Mouse (Mus musculus) embryonic facial prominence, embryonic 15.5 days (tissue): ENCODE measurements around the gene Alad. TPM values are rescaled to one million over a fixed set of nuclear protein-coding genes. Genes with fewer than 3 reads are reported as not detected.

ENCODE experiments used
- ATAC-seq: fragments of 200-750 bp; cut with Nextera tagmentation; 2 replicates; pipeline ENCODE4 v1.8.0; 2017; ENCODE audit warnings: low read depth, moderate TSS enrichment; ENCODE audit not compliant: insufficient number of reproducible peaks, low FRiP score, low TSS enrichment
- H3K27ac ChIP-seq: fragments of 300-500 bp; sonication (generic); replicated peaks from 2 replicates; pipeline ENCODE4 v1.5.1; 2015; ENCODE audit warnings: mild to moderate bottlenecking, inconsistent platforms
- H3K27me3 ChIP-seq: fragments of 300-500 bp; sonication (generic); 2 replicates; pipeline ENCODE4 v1.6.1; 2015; ENCODE audit warnings: inconsistent platforms
- H3K36me3 ChIP-seq: fragments of 300-500 bp; sonication (generic); 2 replicates; pipeline ENCODE4 v1.6.1; 2015; ENCODE audit warnings: mild to moderate bottlenecking, inconsistent platforms
- H3K4me1 ChIP-seq: fragments of 300-500 bp; sonication (generic); 2 replicates; pipeline ENCODE4 v1.6.1; 2015; ENCODE audit warnings: inconsistent platforms
- H3K4me2 ChIP-seq: fragments of 300-500 bp; sonication (generic); replicated peaks from 2 replicates; pipeline ENCODE4 v1.6.1; 2015; ENCODE audit warnings: mild to moderate bottlenecking, inconsistent platforms
- H3K4me3 ChIP-seq: fragments of 300-500 bp; sonication (generic); replicated peaks from 2 replicates; pipeline ENCODE4 v1.5.1; 2015; ENCODE audit warnings: mild to moderate bottlenecking, inconsistent platforms
- H3K9ac ChIP-seq: fragments of 300-500 bp; sonication (generic); 2 replicates; pipeline ENCODE4 v1.6.1; 2015; ENCODE audit warnings: inconsistent platforms
- H3K9me3 ChIP-seq: fragments of 300-500 bp; sonication (generic); replicated peaks from 2 replicates; pipeline ENCODE4 v1.6.1; 2016; ENCODE audit warnings: inconsistent platforms
- WGBS: fragments of 180-500 bp; shearing (Covaris S2); methylation state at CpG from one replicate; pipeline ENCODE4 v1.1.7; 2015; 5-methylcytosine and 5-hydroxymethylcytosine counted together
- polyA plus RNA-seq: library from polyadenylated mRNA; unstranded; fragments of >200 nt; fragmentation: Nextera tagmentation; extraction: Ambion mirVana; gene quantifications from 2 replicates; pipeline ENCODE4 v1.2.1, GENCODE M21; 2015

Alad gene
- polyA plus RNA-seq, 1 experiment from 2014 or later = 73.7 TPM

GRCm38 (mm10) chr4:62541802-62542201 lies 22.1 kb upstream of the Alad start:
- ATAC-seq = no peak
- no peaks in the 10 kb centered on the region for H3K36me3 ChIP-seq
- WGBS = 68% methylated on average over 3 of the region's 3 CpGs
- H3K9ac ChIP-seq = no peak overlapping the region
- no peak overlapping the region for H3K4me2 ChIP-seq
- no peak overlapping the region for H3K27ac ChIP-seq
- H3K4me3 ChIP-seq = no peak overlapping the region
- H3K9me3 ChIP-seq = no peaks in the 10 kb centered on the region
- no peaks in the 10 kb centered on the region for H3K4me1 ChIP-seq
- no peaks in the 10 kb centered on the region for H3K27me3 ChIP-seq

- no peaks in the 10 kb centered on the region for H3K27me3 ChIP-seq
- 0 out of 2 replicates have a peak, but pooled peaks have one; percentile 39 for ATAC-seq
- 45% methylated on average over 6 of the region's 6 CpGs for WGBS
- H3K36me3 ChIP-seq = no peaks in the 10 kb centered on the region
- H3K27ac ChIP-seq = no peak overlapping the region
- H3K4me1 ChIP-seq = peaks cover 5% of the 10 kb centered on the region; the same call in 1 of the 2 replicates
- H3K4me3 ChIP-seq = no peak overlapping the region
- no peaks in the 10 kb centered on the region for H3K9me3 ChIP-seq
- no peak overlapping the region for H3K9ac ChIP-seq
- no peak overlapping the region for H3K4me2 ChIP-seq
Observed at GRCm38 (mm10) chr4:62533729-62534128, 14.0 kb upstream of the Alad start.

- Histone ChIP-seq H3K27ac (no peak overlapping the region), H3K9me3 (no peaks in the 10 kb centered on the region), H3K27me3 (no peaks in the 10 kb centered on the region), H3K4me2 (no peak overlapping the region), H3K9ac (no peak overlapping the region), H3K4me1 (peaks cover 19% of the 10 kb centered on the region), H3K4me3 (no peak overlapping the region), H3K36me3 (0 out of 2 replicates have a peak, but pooled peaks cover 10% of the 10 kb centered on the region)
- WGBS = 82% methylated on average over 4 of the region's 4 CpGs
- no peak for ATAC-seq
Observed at GRCm38 (mm10) chr4:62527655-62528054, 7.9 kb upstream of the Alad start.

DNA sequence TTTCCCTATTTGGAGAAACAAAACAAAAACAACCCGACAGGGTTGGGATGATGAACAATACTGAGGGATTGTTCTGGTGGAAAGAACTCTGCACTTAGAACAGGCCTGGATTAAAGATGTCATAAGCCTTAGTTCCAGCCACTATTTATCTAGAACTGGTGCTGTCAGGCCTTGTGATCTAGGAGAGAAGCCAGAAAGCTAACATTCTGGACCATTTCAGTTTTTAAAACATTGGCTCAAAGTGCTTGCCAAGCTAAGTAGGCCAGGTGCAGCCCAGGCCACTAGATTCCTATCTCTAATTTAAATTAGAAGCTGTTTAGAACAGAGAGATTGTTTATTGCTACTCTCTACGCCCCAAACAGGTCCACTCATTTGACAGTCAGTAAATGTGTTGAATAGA lies 6.5 kb upstream of the Alad start:
- no peak overlapping the region for H3K9ac ChIP-seq
- WGBS = 60% methylated on average over 2 of the region's 2 CpGs
- no peak for ATAC-seq
- peaks cover 19% of the 10 kb centered on the region for H3K4me1 ChIP-seq
- H3K27me3 ChIP-seq = no peaks in the 10 kb centered on the region
- no peaks in the 10 kb centered on the region for H3K9me3 ChIP-seq
- H3K36me3 ChIP-seq = 0 out of 2 replicates have a peak, but pooled peaks cover 12% of the 10 kb centered on the region
- H3K27ac ChIP-seq = no peak overlapping the region
- H3K4me3 ChIP-seq = no peak overlapping the region
- no peak overlapping the region for H3K4me2 ChIP-seq

DNA sequence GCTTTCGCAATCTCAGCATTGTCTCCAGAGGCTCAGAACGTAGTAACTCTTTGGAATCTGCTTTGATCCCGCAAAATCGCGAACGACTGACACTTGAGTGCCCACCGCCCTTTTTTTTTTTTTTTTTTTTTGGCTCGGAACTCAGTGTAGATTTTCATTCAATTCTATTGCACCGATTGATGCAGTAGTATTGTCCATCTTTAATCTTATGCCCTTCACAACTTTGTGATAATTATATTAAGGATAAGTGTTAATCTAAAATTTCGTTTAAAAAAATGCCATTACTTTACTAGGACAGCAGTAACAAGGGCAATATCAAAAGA lies 5.7 kb upstream of the Alad start:
- Histone ChIP-seq H3K4me2 (peak overlapping the region; percentile 82), H3K4me3 (peak overlapping the region; percentile 90), H3K36me3 (0 out of 2 replicates have a peak, but pooled peaks cover 12% of the 10 kb centered on the region), H3K27ac (peak overlapping the region; percentile 98; the same call in 1 of the 2 replicates), H3K4me1 (peaks cover 17% of the 10 kb centered on the region), H3K9me3 (no peaks in the 10 kb centered on the region), H3K9ac (no peak overlapping the region), H3K27me3 (no peaks in the 10 kb centered on the region)
- WGBS = under 1% methylated on average over 10 of the region's 10 CpGs
- no peak for ATAC-seq

DNA sequence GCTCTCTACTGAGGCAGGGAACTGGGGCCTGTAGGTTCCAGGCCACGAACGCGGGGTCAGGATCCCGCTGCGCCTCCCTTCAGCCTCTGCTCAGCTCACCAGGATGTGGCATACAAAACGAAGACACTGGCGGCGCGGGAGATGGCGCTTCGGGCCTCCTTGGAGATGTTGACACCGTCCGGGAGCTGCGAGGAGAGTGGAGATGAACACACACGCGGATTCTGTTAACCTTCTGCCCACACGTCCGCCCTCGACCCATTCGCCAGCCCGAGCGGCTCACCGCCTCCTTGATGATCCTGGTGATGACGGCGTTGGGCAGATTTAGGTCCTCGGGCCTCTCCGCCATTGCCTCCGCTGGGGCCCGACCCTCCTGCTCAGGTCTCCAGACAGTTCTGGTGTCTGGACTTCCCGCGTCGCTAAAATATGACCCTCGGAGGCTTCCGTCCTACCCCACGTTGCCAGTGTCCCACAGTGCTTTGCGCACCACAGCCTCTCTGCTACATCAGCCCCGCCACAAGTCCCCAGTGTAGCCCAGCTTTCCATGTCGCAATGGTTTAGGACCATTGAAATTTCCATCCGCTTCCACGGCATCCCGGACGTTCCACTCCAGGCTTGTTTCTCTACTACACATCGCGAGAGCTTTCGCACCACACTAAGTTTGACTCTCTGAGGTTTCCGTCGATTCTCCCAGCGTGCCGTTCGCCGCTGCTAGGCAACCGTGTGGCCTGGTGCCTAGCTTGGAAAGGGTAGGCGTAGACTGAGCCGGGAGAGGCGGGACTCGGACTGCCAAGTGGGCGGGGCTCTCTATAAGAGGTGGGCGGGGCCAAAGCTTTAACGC lies 5.2 kb upstream of the Alad start, which contains the start of the genes Pole3 and 4933430I17Rik:
TSS of gene Pole3 (minus strand) at position 418 of the 838 bp plus-strand sequence.
TSS of gene 4933430I17Rik (plus strand) at position 719 of the 838 bp plus-strand sequence.
- Histone ChIP-seq H3K9me3 (no peaks in the 10 kb centered on the region), H3K27ac (peak within 1 kb of the TSS; percentile 98), H3K4me1 (peaks cover 19% of the 10 kb centered on the region), H3K36me3 (0 out of 2 replicates have a peak, but pooled peaks cover 12% of the 10 kb centered on the region), H3K4me2 (peak within 1 kb of the TSS; percentile 82), H3K9ac (peak within 1 kb of the TSS; percentile 78), H3K27me3 (no peaks in the 10 kb centered on the region), H3K4me3 (peak within 1 kb of the TSS; percentile 90)
- peak; percentile 98 for ATAC-seq
- WGBS = under 1% methylated on average over 59 of the region's 59 CpGs

- WGBS = 86% methylated on average over 2 of the region's 2 CpGs
Observed at GRCm38 (mm10) chr4:62520892-62521400, 1.2 kb upstream of the Alad start.

GRCm38 (mm10) chr4:62519122-62519848 lies 433 bp downstream of the Alad start:
- peak overlapping the region; percentile 89 for H3K27ac ChIP-seq
- H3K36me3 ChIP-seq = 0 out of 2 replicates have a peak, but pooled peaks cover 12% of the 10 kb centered on the region
- H3K27me3 ChIP-seq = no peaks in the 10 kb centered on the region
- no peaks in the 10 kb centered on the region for H3K9me3 ChIP-seq
- H3K4me3 ChIP-seq = peak overlapping the region; percentile 79
- WGBS = under 1% methylated on average over 26 of the region's 26 CpGs
- peak; percentile 66 for ATAC-seq
- H3K4me2 ChIP-seq = peak overlapping the region; percentile 76
- H3K4me1 ChIP-seq = peaks cover 56% of the 10 kb centered on the region
- H3K9ac ChIP-seq = peak overlapping the region; percentile 63

More at GRCm38 (mm10) chr4:62520892-62521400, 1.2 kb upstream of the Alad start:
- H3K36me3 ChIP-seq = 0 out of 2 replicates have a peak, but pooled peaks cover 12% of the 10 kb centered on the region
- peaks cover 48% of the 10 kb centered on the region for H3K4me1 ChIP-seq
- no peak for ATAC-seq
- H3K9me3 ChIP-seq = no peaks in the 10 kb centered on the region
- H3K4me2 ChIP-seq = no peak overlapping the region
- H3K27me3 ChIP-seq = no peaks in the 10 kb centered on the region
- H3K27ac ChIP-seq = 0 out of 2 replicates have a peak overlapping the region, but pooled peaks have one; percentile 89
- no peak overlapping the region for H3K4me3 ChIP-seq
- H3K9ac ChIP-seq = no peak overlapping the region

GRCm38 (mm10) chr4:62518416-62519121 lies 1.1 kb downstream of the Alad start:
- H3K9me3 ChIP-seq = no peaks in the 10 kb centered on the region
- H3K4me1 ChIP-seq = peaks cover 52% of the 10 kb centered on the region
- peak overlapping the region; percentile 79 for H3K4me3 ChIP-seq
- H3K9ac ChIP-seq = 0 out of 2 replicates have a peak overlapping the region, but pooled peaks have one; percentile 63
- H3K4me2 ChIP-seq = peak overlapping the region; percentile 76
- no peak for ATAC-seq
- H3K27ac ChIP-seq = peak overlapping the region; percentile 89
- no peaks in the 10 kb centered on the region for H3K27me3 ChIP-seq
- WGBS = 34% methylated on average over 13 of the region's 13 CpGs
- peaks cover 15% of the 10 kb centered on the region; the same call in 1 of the 2 replicates for H3K36me3 ChIP-seq

GRCm38 (mm10) chr4:62517538-62518415 lies 1.9 kb downstream of the Alad start:
- peak overlapping the region; percentile 89; the same call in 1 of the 2 replicates for H3K27ac ChIP-seq
- WGBS = 45% methylated on average over 10 of the region's 10 CpGs

More at GRCm38 (mm10) chr4:62517538-62518415, 1.9 kb downstream of the Alad start:
- no peaks in the 10 kb centered on the region for H3K9me3 ChIP-seq
- peak overlapping the region; percentile 79; the same call in 1 of the 2 replicates for H3K4me3 ChIP-seq
- H3K4me2 ChIP-seq = peak overlapping the region; percentile 76
- peaks cover 48% of the 10 kb centered on the region for H3K4me1 ChIP-seq
- peaks cover 15% of the 10 kb centered on the region for H3K36me3 ChIP-seq
- ATAC-seq = no peak
- H3K9ac ChIP-seq = no peak overlapping the region
- no peaks in the 10 kb centered on the region for H3K27me3 ChIP-seq
